Mouse (Mus musculus) megakaryocyte, embryonic 14.5 days (primary cell): ENCODE data around the gene Pgpep1.

ENCODE experiments used
- FLI1 ChIP-seq: IDR thresholded peaks from 2 replicates; pipeline ENCODE4 v1.6.1; 2012; ENCODE audit warnings: low read length, inconsistent platforms, mixed read lengths
- GATA1 ChIP-seq: IDR thresholded peaks from 3 replicates; pipeline ENCODE4 v1.6.1; 2012; ENCODE audit warnings: mixed read lengths, low read length, inconsistent platforms, borderline replicate concordance

GRCm38 (mm10) chr8:70691230-70691629, 31.0 kb upstream of the Pgpep1 start:
- TF ChIP-seq GATA1, result no peak
- no peak for TF ChIP-seq FLI1
